Mouse (Mus musculus) gastrocnemius, postnatal 14 days (tissue): ENCODE results near the gene Grsf1. TPM values are rescaled to one million over a fixed set of nuclear protein-coding genes. Genes with fewer than 3 reads are reported as not detected.

Source experiments
- DNase-seq: peaks from one replicate; pipeline ENCODE4 v3.0.0; 2021; ENCODE audit warnings: mixed read lengths
- intact Hi-C: fragments of 180-260 bp; cut with DNase I; formaldehyde crosslinking; loops from one replicate; pipeline ENCODE4 v1.15.1; 2025; ENCODE audit warnings: low total_unique reads
- total RNA-seq, 2 experiments: library from RNA; stranded (reverse); gene quantifications; 2 replicates each; pipeline ENCODE4 v1.2.3; 2021

Grsf1 gene
- total RNA-seq, 2 experiments from 2014 or later, result 112 to 120 TPM

DNA sequence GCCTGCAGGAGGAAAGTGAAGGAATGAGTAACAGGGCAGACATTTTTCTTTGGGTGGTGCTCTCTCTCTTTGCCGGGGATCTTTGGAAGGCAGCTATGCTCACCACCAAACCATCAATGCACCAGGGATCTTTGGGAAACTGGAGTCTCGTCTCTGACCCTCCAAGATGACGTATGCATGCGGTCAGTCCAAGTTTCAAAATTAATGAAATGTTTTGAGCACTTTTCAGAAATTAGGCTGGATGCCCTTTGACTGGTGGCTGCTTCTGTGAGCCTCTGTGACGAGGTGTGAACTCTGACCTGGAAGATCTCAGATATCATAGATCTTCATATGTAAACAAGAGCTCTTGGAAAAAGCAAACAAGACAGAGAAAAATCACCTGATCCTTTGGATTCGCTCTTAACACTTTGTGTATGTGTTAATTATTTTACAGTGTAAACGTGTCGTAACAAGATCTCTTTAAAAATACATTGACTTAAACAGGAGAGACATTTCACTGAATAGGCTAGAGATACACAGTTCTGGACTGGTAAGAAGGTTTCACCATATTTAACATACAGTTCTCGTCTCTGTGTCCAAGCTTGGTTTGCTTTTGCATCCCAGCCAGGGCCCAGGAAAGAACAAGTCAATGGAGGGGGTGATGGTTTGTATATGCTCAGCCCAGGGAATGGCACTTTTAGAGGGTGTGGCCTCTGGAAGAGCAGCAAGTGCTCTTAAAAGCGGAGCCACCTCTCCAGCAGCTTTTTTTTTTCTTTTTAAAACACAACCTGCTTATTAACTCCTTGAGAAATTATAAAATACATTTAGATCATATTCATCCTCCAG is 14.9 kb upstream of the Grsf1 start:
- no peak for DNase-seq
- intact Hi-C loops, result loop anchor here (10.0 kb wide), 1 partner anchor 94 kb away; no protein-coding TSS in a partner anchor

DNA sequence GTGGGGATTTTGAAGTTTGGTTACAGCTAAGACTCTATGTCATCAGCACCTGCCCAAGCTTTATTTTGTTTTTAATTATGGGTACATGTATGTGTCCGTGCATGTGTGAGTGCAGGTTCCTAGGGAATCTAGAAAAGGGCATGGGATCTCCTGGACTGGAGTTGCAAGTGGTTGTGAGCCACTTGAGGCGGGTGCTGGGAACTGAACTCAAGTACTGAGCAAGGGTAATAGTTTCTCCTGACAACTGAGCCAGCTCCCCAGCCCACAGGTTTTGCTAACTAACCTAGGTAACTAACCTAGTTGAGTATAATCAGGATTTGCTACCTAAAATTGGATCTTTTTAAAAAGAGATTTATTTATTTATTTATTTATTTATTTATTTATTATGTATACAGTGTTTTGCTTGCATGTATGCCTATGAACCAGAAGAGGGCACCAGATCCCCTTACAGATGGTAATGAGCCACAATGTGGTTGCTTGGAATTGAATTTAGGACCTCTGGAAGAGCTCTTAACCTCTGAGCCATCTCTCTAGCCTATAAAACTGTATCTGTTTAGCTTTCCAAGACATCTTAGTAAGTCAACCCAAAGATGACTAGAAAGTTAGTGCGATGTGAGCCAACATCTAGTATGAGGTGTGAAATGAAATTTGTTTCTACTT is 13.4 kb upstream of the Grsf1 start:
- no peak for DNase-seq

DNA sequence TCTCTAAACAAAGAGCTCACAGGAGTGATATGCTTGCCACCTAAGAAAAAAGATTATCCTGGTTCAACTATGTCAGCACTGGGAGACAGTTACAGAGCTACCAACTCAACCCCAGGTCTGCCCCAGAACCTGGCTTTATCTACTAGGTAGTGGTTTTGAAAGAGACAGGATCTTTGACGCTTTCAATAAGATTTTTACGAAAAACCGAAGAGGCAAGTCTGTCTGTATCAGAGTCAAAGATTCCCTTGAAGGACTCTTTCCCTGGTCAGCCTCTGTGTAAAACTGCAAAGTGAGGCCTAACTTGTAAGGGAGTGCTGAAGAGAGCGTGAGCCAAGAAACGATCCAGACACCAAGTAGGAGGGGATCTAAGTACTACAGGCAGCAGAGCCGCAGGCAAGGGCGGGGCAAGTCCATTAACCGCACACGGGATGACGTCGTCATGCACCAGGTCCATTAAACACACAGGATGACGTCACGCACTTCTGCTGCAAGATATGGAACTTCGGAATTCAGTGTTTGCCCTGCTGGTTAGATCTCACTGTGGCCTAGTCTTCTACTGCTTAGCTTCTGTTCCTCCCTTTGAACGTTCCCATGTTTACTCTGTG is 12.7 kb upstream of the Grsf1 start:
- intact Hi-C loops, result loop anchor here (10.0 kb wide), 1 partner anchor 76 kb away; the partner anchor contains the start of gene Dck
- no peak for DNase-seq

More for the DNA sequence above, 13.4 kb upstream of the Grsf1 start:
- intact Hi-C loops, result loop anchor here (10.0 kb wide), 1 partner anchor 75 kb away; the partner anchor contains the start of gene Dck

DNA sequence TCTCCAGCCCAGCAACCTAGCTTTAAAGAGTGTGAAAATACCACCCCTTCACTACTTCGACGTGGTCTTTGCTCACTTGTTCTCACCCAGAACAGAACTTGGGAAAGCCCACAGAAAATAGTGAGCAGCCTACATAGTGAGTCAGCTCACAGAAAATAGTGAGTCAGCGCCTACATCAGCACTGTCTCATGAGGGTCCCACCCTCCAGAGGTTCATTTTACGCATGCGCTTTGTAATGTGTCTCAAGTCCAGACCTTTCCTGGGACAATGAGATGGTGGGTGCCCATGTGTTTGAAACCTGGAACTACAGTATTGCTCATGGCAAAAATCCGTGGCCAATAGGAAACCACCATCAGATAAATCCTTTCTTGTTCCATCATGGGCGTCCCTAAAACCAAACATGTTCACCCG is 12.0 kb upstream of the Grsf1 start:
- intact Hi-C loops, result loop anchor here (10.0 kb wide), 1 partner anchor 77 kb away; the partner anchor contains the start of gene Dck
- DNase-seq, result no peak

DNA sequence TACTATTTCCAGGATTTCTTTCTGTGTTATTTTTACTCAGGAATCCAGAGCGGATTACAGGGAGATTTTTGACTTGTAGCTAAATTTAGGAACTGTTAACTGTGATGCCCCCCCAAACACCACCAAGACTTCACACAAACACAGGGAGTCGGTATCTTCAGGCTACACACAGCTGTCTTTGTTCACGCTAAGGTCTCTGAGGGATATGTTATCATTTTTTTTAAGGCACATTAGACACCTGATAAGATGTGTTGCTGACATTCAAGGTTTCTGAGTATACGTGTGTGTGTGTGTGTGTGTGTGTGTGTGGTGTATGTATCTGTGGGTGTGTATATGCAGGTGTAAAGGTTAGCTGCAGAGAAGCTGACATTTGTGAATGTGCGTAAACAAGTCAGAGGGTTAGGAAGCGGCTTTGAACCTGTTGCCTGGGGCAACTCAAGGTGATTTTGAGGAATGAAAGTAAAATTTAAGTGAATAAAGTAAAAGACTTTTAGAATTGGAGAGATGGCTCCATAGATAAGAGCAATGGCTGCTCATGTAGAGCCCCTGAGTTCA is 9.9 kb upstream of the Grsf1 start:
- intact Hi-C loops, result loop anchor here (10.0 kb wide), 1 partner anchor 79 kb away; the partner anchor contains the start of gene Dck
- no peak for DNase-seq

DNA sequence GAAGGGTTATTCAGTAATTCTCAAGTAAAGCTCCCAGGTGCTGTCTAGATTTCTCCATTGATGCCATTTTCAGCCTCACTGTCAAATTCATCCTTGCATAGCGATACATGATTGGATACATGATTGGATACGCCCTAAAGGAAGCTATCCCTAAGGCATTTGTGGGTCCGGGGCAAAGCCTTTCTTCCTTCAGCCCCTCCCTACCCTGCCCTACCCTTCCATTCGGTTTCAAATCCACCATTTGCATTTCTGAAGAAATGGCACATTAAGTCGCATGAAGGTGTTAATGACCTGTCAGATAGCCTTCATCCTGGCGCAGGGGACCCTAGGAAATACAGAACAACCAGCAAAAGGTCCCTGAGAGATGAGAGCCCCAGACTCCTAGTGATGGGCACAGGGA is 9.3 kb upstream of the Grsf1 start:
- intact Hi-C loops, result loop anchor here (10.0 kb wide), 1 partner anchor 79 kb away; the partner anchor contains the start of gene Dck
- DNase-seq, result no peak

DNA sequence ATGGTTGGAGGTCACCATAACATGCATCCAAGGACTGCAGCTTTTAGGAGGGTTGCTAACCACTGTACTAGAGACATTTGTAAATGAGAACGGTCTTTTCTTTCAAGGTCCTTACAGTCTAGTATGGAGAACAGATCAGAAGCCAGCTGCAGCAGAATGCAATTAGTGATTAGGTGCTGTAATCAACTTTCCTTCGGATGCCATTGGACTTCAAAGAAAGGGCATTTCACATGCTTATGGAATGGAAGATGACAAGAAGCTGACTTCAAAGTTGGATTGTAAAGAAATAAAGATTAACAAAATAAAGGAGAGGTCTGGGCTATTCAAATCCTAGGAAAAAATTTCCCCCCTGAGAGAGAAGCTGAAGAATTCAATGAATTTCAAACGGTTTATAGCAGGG is 8.3 kb upstream of the Grsf1 start:
- DNase-seq, result no peak
- intact Hi-C loops, result loop anchor here (10.0 kb wide), 1 partner anchor 81 kb away; the partner anchor contains the start of gene Dck

DNA sequence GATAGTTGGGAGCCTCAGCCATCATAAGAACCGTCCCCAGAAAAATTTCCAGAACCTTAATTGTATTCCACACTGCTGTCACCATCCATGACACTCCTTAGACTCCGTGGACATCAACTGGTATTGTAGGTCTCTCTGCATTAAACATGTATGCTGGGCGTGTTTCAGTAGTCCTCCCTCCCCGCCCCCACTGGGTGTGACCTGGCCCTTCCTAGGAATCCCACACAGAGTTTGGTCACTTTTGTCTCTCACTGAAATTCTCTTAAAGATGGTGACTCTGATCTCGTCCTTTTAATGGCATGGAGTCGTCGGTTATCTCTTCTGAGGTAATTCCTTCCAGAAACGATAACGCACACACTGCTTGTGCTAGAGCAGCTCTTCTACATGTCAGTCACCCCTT is 7.7 kb upstream of the Grsf1 start:
- intact Hi-C loops, result loop anchor here (10.0 kb wide), 1 partner anchor 81 kb away; the partner anchor contains the start of gene Dck
- DNase-seq, result no peak

DNA sequence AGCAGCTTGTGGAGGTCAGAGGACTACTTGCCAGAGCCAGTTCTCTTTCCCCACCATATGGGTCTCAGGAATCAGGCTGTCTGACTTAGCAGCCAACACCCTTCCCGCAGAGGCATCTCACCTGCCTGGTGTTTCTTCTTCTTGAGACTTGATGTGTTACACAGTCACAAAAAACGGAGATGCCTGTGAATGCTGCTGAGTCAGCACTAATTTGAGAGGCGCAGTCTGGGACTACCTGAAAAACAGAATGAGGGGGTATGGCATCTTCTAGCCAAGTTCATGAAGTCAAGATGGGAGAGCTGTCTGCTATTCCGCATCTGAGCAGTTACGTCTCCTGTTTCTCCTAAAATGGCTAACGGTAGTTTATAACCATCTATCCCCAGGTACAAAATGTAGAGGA is 4.6 kb upstream of the Grsf1 start:
- no peak for DNase-seq
- intact Hi-C loops, result loop anchor here (10.0 kb wide), 1 partner anchor 84 kb away; the partner anchor contains the start of gene Dck

DNA sequence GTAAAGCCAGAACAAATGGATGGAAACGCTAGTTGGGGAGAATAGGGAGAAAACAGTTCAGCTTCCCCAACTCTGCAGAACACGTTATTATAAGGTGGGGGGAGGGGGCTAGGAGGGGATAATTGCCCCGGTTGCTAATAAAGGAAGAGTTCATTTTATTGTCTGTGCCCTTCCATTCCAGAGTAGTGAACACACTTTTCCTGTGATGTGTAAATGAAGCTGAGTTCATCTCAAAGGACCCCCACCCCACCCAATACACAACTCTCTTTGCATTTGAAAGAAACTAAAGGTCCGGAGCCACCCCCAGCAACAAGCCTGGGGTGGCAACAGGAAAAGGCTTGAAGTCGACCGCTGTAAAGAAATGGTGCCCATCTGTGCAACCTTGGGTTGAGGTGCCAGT is 3.4 kb upstream of the Grsf1 start:
- intact Hi-C loops, result loop anchor here (5.0 kb wide), 1 partner anchor 43 kb away; the partner anchor contains the start of gene Mob1b
- no peak for DNase-seq

DNA sequence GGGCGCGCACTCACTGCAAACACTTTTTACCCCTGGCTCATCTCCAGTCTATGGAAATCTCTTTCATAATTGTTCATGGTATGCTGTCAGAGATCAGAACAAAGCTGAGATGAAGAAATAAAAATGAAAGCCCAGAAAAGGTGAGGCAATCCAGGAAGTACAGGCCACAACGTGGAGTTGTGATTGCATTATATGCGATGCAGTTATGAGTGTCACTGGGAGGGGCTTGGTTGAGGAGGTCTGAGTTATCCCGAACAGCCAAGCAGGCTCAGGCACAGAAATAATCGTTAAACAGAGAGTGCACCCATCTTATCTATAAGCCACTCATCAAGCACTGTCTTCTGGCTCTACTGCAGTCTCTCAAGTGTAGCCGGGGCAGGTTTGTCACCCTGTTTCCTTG is 3.0 kb upstream of the Grsf1 start:
- intact Hi-C loops, result loop anchor here (5.0 kb wide), 1 partner anchor 43 kb away; the partner anchor contains the start of gene Mob1b
- no peak for DNase-seq

DNA sequence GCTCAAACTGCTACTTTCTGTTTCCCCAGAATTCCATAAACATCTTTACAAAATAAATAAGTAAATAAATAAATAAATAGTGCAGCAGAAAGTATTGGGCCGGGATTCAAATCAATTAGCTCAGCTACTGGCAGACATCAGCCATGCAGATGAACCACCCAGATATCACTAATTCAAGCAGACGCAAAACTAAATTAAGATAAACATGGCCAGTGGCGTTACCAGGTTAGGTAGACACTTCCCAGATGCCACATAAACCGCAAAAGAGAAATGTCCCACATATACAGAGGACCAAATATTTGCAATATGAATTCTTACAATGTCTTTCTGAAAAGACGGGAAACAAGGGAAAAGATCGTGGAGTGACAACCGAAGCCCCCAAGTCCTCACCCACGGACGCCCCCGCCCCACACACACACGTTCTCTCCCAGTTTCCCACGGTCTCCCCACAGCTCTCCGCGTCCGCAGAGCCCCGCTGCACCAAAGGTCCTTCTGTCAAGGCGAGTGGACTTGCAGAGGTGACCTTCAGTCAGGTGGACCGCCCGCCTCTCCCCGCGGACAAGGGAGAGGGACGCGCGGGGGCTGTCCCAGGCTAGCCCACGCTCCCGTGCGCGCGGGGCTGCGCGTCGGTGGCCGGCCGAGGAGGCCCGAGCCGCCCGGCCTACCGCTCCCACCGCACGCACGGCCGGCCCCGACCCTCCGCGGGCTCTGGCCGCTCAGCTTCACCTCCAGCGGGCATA is 1.1 kb downstream of the Grsf1 start:
- peak; percentile 20 for DNase-seq
- intact Hi-C loops, result loop anchor here (5.0 kb wide), 1 partner anchor 47 kb away; the partner anchor contains the start of gene Mob1b

DNA sequence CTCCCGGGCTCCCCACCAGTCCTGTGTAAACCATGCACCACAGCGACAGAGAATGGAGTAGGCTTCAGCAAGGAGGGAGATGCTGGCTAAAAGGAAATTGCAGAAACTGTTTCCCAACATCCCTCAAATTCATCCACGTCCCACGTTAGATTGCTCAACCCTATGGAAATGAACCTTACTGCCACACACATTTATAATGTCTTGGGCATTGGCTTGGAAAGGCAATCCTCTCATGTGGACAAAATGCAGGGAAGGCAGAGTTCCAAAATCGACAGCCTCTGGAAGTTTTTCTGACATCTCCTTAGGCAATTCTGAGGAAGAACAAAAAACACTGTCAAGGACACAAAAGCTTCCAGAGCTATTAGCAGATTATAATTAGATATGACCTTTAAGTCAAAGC is 12.1 kb downstream of the Grsf1 start:
- DNase-seq, result no peak
- intact Hi-C loops, result no loop called here

DNA sequence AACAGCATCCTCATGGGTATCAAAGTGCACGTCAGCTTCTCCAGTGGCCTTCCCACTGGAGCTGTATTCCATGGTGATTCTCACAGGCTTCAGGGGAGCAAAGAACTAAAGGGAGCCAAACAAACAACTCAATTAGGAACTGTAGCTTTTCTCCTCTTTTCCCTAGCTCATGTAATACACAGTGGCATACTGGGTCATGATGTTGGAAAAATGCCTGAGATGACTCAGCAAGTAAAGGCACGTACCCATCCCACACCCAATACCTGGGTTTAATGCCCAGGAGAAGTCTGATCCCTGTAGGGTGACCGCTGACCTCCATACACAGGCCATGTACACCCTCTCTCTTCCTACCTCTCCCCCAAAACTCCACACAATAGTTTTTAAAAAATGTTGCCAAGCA is 12.8 kb downstream of the Grsf1 start:
- intact Hi-C loops, result no loop called here
- DNase-seq, result no peak

DNA sequence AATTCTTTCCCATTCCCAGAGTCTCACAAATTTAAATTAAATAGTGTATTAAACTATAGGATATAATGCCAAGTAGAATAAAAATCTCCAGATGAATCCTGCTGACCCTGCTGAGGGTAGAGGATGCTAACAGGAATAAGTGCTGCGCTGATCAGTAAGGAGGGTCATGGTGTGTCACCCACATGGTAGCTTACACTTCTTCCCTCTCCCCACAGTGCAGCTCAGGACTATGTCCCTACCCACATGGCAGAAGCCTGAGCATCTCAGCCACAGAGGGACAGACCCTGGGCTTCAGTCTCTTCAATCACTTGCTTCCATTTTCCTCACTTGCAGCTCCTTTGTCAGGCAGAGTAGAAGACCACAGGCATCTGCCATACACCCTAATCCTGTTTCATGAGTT is 18.1 kb downstream of the Grsf1 start:
- DNase-seq, result no peak
- intact Hi-C loops, result no loop called here

DNA sequence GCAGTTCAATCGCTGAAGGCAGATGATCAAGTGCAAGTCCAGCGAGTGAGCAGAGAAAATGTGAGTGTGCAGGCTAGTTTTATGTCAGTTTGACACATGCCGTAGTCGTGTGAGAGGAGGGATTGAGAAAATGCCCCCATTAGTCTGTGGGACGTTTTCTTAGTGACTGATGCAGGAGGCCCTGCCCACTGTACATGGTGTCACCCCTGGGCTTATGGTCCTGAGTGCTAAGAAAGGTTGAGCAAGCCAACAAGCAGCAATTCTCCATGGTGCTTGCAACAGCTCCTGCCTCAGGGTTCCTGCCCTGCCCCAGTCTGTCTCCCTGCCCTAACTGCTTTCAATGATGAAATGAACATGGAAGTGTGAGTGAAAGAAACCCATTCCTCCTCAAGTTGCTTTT is 23.4 kb downstream of the Grsf1 start:
- intact Hi-C loops, result no loop called here

DNA sequence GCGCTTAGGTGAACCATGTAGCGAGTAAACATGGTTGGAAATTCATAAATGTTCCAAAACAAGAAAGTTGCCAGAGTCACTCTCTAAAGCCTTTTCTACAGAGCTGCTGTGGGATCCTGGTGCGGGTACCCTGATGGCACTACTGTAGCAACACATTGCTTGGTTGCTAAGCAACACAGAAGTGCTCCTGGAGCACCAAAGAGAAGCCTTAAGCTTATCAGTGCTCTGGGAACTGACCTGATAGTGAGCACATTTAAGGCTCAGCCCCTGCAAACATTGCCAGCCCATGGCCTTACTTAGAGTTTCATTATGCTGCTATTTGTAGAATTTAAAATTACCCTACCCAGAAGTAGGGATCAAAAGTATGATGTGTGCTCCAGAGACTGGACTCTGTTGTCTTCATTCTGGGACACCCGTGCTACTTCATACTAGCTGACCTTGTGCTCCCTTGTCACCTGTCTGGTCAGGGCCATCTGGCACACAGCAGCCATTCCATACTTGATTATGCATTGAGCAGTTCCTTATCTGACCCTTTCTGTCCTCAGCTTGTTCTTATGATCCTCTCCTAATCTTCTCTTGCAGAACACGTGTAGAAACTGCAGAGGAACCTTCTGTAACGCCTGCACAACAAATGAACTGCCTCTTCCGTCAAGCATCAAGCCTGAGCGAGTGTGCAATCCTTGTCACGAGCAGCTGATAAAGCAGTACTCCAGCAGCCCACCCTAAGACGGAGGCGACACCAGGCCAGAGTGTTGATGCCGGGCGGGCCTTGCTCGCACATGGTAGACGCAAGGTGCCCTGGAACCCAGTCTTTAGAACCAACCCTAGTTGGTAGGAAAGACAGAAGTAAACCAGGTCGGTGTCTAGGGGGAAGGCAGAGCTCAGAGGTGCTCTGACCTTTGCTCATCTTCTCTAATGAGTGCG is 26.5 kb downstream of the Grsf1 start:
- intact Hi-C loops, result no loop called here
- DNase-seq, result no peak

More for the DNA sequence above, 23.4 kb downstream of the Grsf1 start:
- DNase-seq, result no peak

DNA sequence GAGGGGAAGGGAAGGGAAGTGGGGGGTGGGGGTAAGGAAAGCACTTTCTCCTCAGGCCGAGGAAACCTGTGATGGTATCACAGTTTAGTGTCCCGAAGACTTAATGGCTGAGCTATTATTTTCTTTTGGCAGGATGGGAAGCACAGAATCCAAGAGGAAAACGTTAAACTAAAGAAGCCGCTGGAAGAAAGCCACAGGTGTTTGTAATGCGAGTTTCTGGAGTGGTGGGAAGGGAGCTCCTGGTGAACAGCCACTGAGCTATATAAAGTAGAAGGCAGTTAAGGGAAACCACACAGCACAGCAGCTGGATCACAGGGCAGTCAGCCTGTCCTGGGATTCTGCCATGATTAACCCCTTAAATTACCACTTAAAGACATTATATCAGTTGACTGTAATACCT is 30.6 kb downstream of the Grsf1 start:
- intact Hi-C loops, result no loop called here

More for the DNA sequence above, 30.6 kb downstream of the Grsf1 start:
- no peak for DNase-seq
